Mouse (Mus musculus) heart, postnatal 4 days (tissue): ENCODE results near the gene Stat5b. TPM values are rescaled to one million over a fixed set of nuclear protein-coding genes. Genes with fewer than 3 reads are reported as not detected.

Experiments used
- DNase-seq: peaks from one replicate; pipeline ENCODE4 v3.0.0; 2021
- total RNA-seq, 2 experiments: library from RNA; stranded (reverse); gene quantifications; 2 replicates each; pipeline ENCODE4 v1.2.3; 2021

Stat5b gene
- total RNA-seq, 2 experiments from 2014 or later: 45.4 to 52.4 TPM

DNA sequence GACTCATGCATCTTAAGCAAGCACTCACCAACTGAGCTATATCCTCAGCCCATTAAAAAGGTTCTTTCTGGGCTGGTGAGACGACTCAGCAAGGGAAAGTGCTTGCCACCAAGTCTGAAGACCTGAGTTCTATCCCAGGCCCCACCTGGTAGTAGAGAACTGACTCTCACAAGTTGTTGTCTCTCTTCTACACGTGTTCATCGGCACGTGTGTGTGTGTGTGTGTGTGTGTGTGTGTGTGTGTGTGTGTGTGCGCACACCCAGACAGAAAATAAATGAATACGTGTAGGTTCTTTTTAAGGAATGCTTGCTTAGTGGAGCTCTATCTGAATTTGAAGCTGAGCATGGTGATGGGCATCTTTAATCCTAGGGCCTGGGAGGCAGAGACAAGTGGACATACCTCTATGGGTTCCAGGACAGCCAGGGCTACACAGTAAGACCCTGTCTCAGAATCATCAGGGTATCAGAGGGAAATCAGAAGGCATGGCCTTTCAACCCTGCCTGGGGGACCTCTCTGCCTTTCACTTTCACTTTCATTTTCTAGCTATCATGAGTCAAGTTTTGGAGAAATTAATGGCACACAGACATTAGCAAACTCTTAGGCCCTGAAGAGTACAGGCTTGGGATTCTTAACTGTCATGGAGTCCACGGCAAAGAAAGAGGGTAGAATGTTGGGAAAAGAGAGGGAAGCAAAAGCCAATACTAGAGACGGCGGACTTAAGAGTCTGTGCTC is 115.2 kb downstream of the Stat5b start:
- DNase-seq: no peak

Other genes with a start within 250 kb of the Stat5b start
- gene Nkiras2, start 231.5 kb downstream of the Stat5b start, total RNA-seq: 10 to 100 TPM; 53.7 to 57.7 TPM
- 100 to 1,000 TPM; 223 to 232 TPM for gene Dnajc7, start 230.6 kb downstream of the Stat5b start, total RNA-seq
- under 1 TPM; 0.56 to 0.60 TPM for gene Zfp385c, start 158.3 kb downstream of the Stat5b start, total RNA-seq
- under 1 TPM; 0.62 to 0.83 TPM for gene Dhx58, start 146.5 kb downstream of the Stat5b start, total RNA-seq
- gene Kat2a, start 138.3 kb downstream of the Stat5b start, total RNA-seq: 10 to 100 TPM; 17.5 to 18.0 TPM
- not detected for gene Hspb9, start 136.9 kb downstream of the Stat5b start, total RNA-seq
- gene Rab5c, start 112.5 kb downstream of the Stat5b start, total RNA-seq: 10 to 100 TPM; 78.8 to 83.6 TPM
- gene Kcnh4, start 90.8 kb downstream of the Stat5b start, total RNA-seq: not detected
- not detected for gene Hcrt, start 87.8 kb downstream of the Stat5b start, total RNA-seq
- 1 to 10 TPM; 7.8 to 9.9 TPM for gene Ghdc, start 79.8 kb downstream of the Stat5b start, total RNA-seq
- gene Stat5a, start 8.6 kb upstream of the Stat5b start, total RNA-seq: 10 to 100 TPM; 15.7 to 17.4 TPM
- gene Stat3, start 88.8 kb upstream of the Stat5b start, total RNA-seq: 100 to 1,000 TPM; 111 to 115 TPM
- gene Cavin1, start 120.2 kb upstream of the Stat5b start, total RNA-seq: 100 to 1,000 TPM; 479 to 498 TPM
- gene Atp6v0a1, start 158.7 kb upstream of the Stat5b start, total RNA-seq: 100 to 1,000 TPM; 112 to 115 TPM
- 10 to 100 TPM in 1 of 2 experiments, 1 to 10 TPM in 1; 9.0 to 10.1 TPM for gene Naglu, start 219.3 kb upstream of the Stat5b start, total RNA-seq
- not detected for gene Hsd17b1, start 227.7 kb upstream of the Stat5b start, total RNA-seq
- gene Coasy, start 231.8 kb upstream of the Stat5b start, total RNA-seq: 10 to 100 TPM; 15.4 to 16.2 TPM
- gene Mlx, start 236.6 kb upstream of the Stat5b start, total RNA-seq: 10 to 100 TPM; 17.5 to 17.7 TPM
- gene Psmc3ip, start 244.7 kb upstream of the Stat5b start, total RNA-seq: 10 to 100 TPM; 11.7 to 13.6 TPM